Mouse (Mus musculus): ENCODE results near the gene Pdia5. TPM values are rescaled to one million over a fixed set of nuclear protein-coding genes. Genes with fewer than 3 reads are reported as not detected.
A peak's percentile ranks its signal among the peaks of the same experiment; 100 is the strongest.

Pdia5 gene
- polyA plus RNA-seq, 1 experiment from 2014 or later, result 11.3 TPM

GRCm38 (mm10) chr16:35489066-35489718, 1.5 kb downstream of the Pdia5 start:
- Histone ChIP-seq H3K9me3 (ENCODE audit: control insufficient read depth, low read length) (no peaks in the 10 kb centered on the region), H3K4me2 (replicated peaks; ENCODE audit: low read depth, low read length) (peak overlapping the region; percentile 98), H3K9ac (ENCODE audit: low read depth, low read length) (no peak overlapping the region; the same call in 1 of the 2 replicates), H3K4me3 (ENCODE audit: low read depth, low read length) (peak overlapping the region; percentile 83), H3K27ac (ENCODE audit: low read depth, low read length) (no peak overlapping the region), H3K27me3 (ENCODE audit: control insufficient read depth, insufficient read depth, low read length) (no peaks in the 10 kb centered on the region), H3K4me1 (replicated peaks; ENCODE audit: control insufficient read depth, insufficient read depth, low read length) (peaks cover 3% of the 10 kb centered on the region), H3K36me3 (ENCODE audit: control insufficient read depth, insufficient read depth, low read length) (no peaks in the 10 kb centered on the region)
- no peak for ATAC-seq (ENCODE audit: low FRiP score)
- no peak for DNase-seq (ENCODE audit: low spot score)
- WGBS, result 50% methylated on average over 10 of the region's 10 CpGs

GRCm38 (mm10) chr16:35487776-35488175, 2.9 kb downstream of the Pdia5 start:
- H3K36me3 ChIP-seq (ENCODE audit: control insufficient read depth, insufficient read depth, low read length), result no peaks in the 10 kb centered on the region
- 79% methylated on average over 4 of the region's 4 CpGs for WGBS
- H3K4me2 ChIP-seq (replicated peaks; ENCODE audit: low read depth, low read length), result no peak overlapping the region
- no peaks in the 10 kb centered on the region for H3K9me3 ChIP-seq (ENCODE audit: control insufficient read depth, low read length)
- no peaks in the 10 kb centered on the region for H3K27me3 ChIP-seq (ENCODE audit: control insufficient read depth, insufficient read depth, low read length)
- H3K4me1 ChIP-seq (replicated peaks; ENCODE audit: control insufficient read depth, insufficient read depth, low read length), result peaks cover 3% of the 10 kb centered on the region
- ATAC-seq (ENCODE audit: low FRiP score) (no peak), DNase-seq (ENCODE audit: low spot score) (no peak)
- no peak overlapping the region for H3K27ac ChIP-seq (ENCODE audit: low read depth, low read length)
- no peak overlapping the region for H3K9ac ChIP-seq (ENCODE audit: low read depth, low read length)
- H3K4me3 ChIP-seq (ENCODE audit: low read depth, low read length), result no peak overlapping the region

GRCm38 (mm10) chr16:35487056-35487455, 3.6 kb downstream of the Pdia5 start:
- no peak overlapping the region for H3K4me3 ChIP-seq (ENCODE audit: low read depth, low read length)
- H3K36me3 ChIP-seq (ENCODE audit: control insufficient read depth, insufficient read depth, low read length), result no peaks in the 10 kb centered on the region
- H3K9me3 ChIP-seq (ENCODE audit: control insufficient read depth, low read length), result no peaks in the 10 kb centered on the region
- WGBS, result 11% methylated on average over 4 of the region's 4 CpGs
- no peaks in the 10 kb centered on the region for H3K27me3 ChIP-seq (ENCODE audit: control insufficient read depth, insufficient read depth, low read length)
- H3K4me1 ChIP-seq (replicated peaks; ENCODE audit: control insufficient read depth, insufficient read depth, low read length), result peaks cover 3% of the 10 kb centered on the region
- H3K27ac ChIP-seq (ENCODE audit: low read depth, low read length), result no peak overlapping the region
- ATAC-seq (ENCODE audit: low FRiP score) (no peak), DNase-seq (ENCODE audit: low spot score) (peak; percentile 64)
- H3K4me2 ChIP-seq (replicated peaks; ENCODE audit: low read depth, low read length), result no peak overlapping the region
- H3K9ac ChIP-seq (ENCODE audit: low read depth, low read length), result no peak overlapping the region

GRCm38 (mm10) chr16:35485711-35486110, 5.0 kb downstream of the Pdia5 start:
- H3K36me3 ChIP-seq (ENCODE audit: control insufficient read depth, insufficient read depth, low read length), result no peaks in the 10 kb centered on the region
- DNase-seq (ENCODE audit: low spot score) (no peak), ATAC-seq (ENCODE audit: low FRiP score) (no peak)
- peaks cover 3% of the 10 kb centered on the region for H3K4me1 ChIP-seq (replicated peaks; ENCODE audit: control insufficient read depth, insufficient read depth, low read length)
- no peak overlapping the region for H3K27ac ChIP-seq (ENCODE audit: low read depth, low read length)
- no peak overlapping the region for H3K4me3 ChIP-seq (ENCODE audit: low read depth, low read length)
- H3K4me2 ChIP-seq (replicated peaks; ENCODE audit: low read depth, low read length), result no peak overlapping the region
- WGBS, result 86% methylated on average over 9 of the region's 9 CpGs
- no peak overlapping the region for H3K9ac ChIP-seq (ENCODE audit: low read depth, low read length)
- no peaks in the 10 kb centered on the region for H3K27me3 ChIP-seq (ENCODE audit: control insufficient read depth, insufficient read depth, low read length)
- no peaks in the 10 kb centered on the region for H3K9me3 ChIP-seq (ENCODE audit: control insufficient read depth, low read length)

- DNase-seq (ENCODE audit: low spot score) (no peak), ATAC-seq (ENCODE audit: low FRiP score) (0 out of 2 replicates have a peak, but pooled peaks have one; percentile 39)
- 70% methylated on average over 8 of the region's 8 CpGs for WGBS
- no peak overlapping the region for H3K4me2 ChIP-seq (replicated peaks; ENCODE audit: low read depth, low read length)
- H3K27ac ChIP-seq (ENCODE audit: low read depth, low read length), result no peak overlapping the region
- H3K4me3 ChIP-seq (ENCODE audit: low read depth, low read length), result no peak overlapping the region
- H3K4me1 ChIP-seq (replicated peaks; ENCODE audit: control insufficient read depth, insufficient read depth, low read length), result peaks cover under 1% of the 10 kb centered on the region
- no peak overlapping the region for H3K9ac ChIP-seq (ENCODE audit: low read depth, low read length)
- no peaks in the 10 kb centered on the region for H3K36me3 ChIP-seq (ENCODE audit: control insufficient read depth, insufficient read depth, low read length)
- H3K27me3 ChIP-seq (ENCODE audit: control insufficient read depth, insufficient read depth, low read length), result no peaks in the 10 kb centered on the region
- no peaks in the 10 kb centered on the region for H3K9me3 ChIP-seq (ENCODE audit: control insufficient read depth, low read length)
These were observed 6.0 kb downstream of the Pdia5 start for GRCm38 (mm10) chr16:35484526-35485233.

- H3K4me2 ChIP-seq (replicated peaks; ENCODE audit: low read depth, low read length), result no peak overlapping the region
- peak; percentile 19 for DNase-seq (ENCODE audit: low spot score)
These were observed 6.6 kb downstream of the Pdia5 start for GRCm38 (mm10) chr16:35484105-35484504.

GRCm38 (mm10) chr16:35479301-35479700, 11.4 kb downstream of the Pdia5 start:
- WGBS, result 88% methylated on average over 5 of the region's 6 CpGs
- no peaks in the 10 kb centered on the region for H3K9me3 ChIP-seq (ENCODE audit: control insufficient read depth, low read length)
- ATAC-seq (ENCODE audit: low FRiP score) (no peak), DNase-seq (ENCODE audit: low spot score) (no peak)
- no peaks in the 10 kb centered on the region for H3K36me3 ChIP-seq (ENCODE audit: control insufficient read depth, insufficient read depth, low read length)
- H3K27me3 ChIP-seq (ENCODE audit: control insufficient read depth, insufficient read depth, low read length), result no peaks in the 10 kb centered on the region
- H3K9ac ChIP-seq (ENCODE audit: low read depth, low read length), result no peak overlapping the region
- H3K27ac ChIP-seq (ENCODE audit: low read depth, low read length), result no peak overlapping the region
- H3K4me1 ChIP-seq (replicated peaks; ENCODE audit: control insufficient read depth, insufficient read depth, low read length), result no peaks in the 10 kb centered on the region
- H3K4me2 ChIP-seq (replicated peaks; ENCODE audit: low read depth, low read length), result no peak overlapping the region
- H3K4me3 ChIP-seq (ENCODE audit: low read depth, low read length), result no peak overlapping the region

More at GRCm38 (mm10) chr16:35484105-35484504, 6.6 kb downstream of the Pdia5 start:
- H3K27me3 ChIP-seq (ENCODE audit: control insufficient read depth, insufficient read depth, low read length), result no peaks in the 10 kb centered on the region
- no peak overlapping the region for H3K4me3 ChIP-seq (ENCODE audit: low read depth, low read length)
- WGBS, result 21% methylated on average over 4 of the region's 4 CpGs
- ATAC-seq (ENCODE audit: low FRiP score), result no peak
- H3K9ac ChIP-seq (ENCODE audit: low read depth, low read length), result no peak overlapping the region
- no peak overlapping the region for H3K27ac ChIP-seq (ENCODE audit: low read depth, low read length)
- H3K36me3 ChIP-seq (ENCODE audit: control insufficient read depth, insufficient read depth, low read length), result no peaks in the 10 kb centered on the region
- no peaks in the 10 kb centered on the region; the same call in 1 of the 2 replicates for H3K4me1 ChIP-seq (replicated peaks; ENCODE audit: control insufficient read depth, insufficient read depth, low read length)
- no peaks in the 10 kb centered on the region for H3K9me3 ChIP-seq (ENCODE audit: control insufficient read depth, low read length)

- no peaks in the 10 kb centered on the region for H3K36me3 ChIP-seq (ENCODE audit: control insufficient read depth, insufficient read depth, low read length)
- no peaks in the 10 kb centered on the region for H3K27me3 ChIP-seq (ENCODE audit: control insufficient read depth, insufficient read depth, low read length)
- no peaks in the 10 kb centered on the region for H3K4me1 ChIP-seq (replicated peaks; ENCODE audit: control insufficient read depth, insufficient read depth, low read length)
- no peak overlapping the region for H3K4me3 ChIP-seq (ENCODE audit: low read depth, low read length)
- DNase-seq (ENCODE audit: low spot score) (no peak), ATAC-seq (ENCODE audit: low FRiP score) (no peak)
- no peak overlapping the region for H3K27ac ChIP-seq (ENCODE audit: low read depth, low read length)
- no peak overlapping the region for H3K4me2 ChIP-seq (replicated peaks; ENCODE audit: low read depth, low read length)
- H3K9me3 ChIP-seq (ENCODE audit: control insufficient read depth, low read length), result no peaks in the 10 kb centered on the region
- no peak overlapping the region for H3K9ac ChIP-seq (ENCODE audit: low read depth, low read length)
- whole genome bisulfite sequencing, result 48% methylated on average over 1 of the region's 1 CpGs
These were observed 13.4 kb downstream of the Pdia5 start for GRCm38 (mm10) chr16:35477273-35477672.

Data from hindbrain, embryonic 11.5 days (tissue).